In the genomic region with DNA sequence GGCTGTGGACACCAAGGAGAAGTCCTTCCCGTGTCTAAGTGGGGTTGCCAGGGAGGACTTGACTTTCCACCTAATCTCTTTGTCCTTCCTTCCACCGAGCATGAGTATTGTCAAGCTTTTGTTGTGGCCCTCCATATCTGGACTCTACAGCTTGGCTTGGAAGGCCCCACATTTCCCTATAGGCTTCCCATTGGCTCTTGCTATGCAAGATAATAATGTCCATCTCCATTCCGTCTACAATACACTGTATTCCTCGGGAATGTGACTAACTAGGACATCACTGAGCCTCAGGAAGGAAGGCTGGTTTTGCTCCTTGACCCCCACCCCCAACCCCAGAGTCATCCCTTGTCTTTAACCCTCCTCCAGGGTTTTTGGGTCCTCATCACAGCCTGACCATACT, we compare ENCODE assay signal across 15 mouse cellular contexts.
"Had no signal": no experiment of that assay in that cellular context is flagged by ENCODE, and none has a peak within 500 bp of the region (broad histone marks: within the 10 kb centered on the region; RNA-seq: fewer than 3 reads in every experiment).

No protein-coding gene starts in this region.

- H3K9me3 ChIP-seq: limb, embryonic 10.5 days had no signal

- H3K27ac ChIP-seq: kidney, postnatal 0 days; layer of hippocampus, adult 2 months; limb, embryonic 10.5 days; limb, embryonic 13.5 days; liver, embryonic 14.5 days had no signal

- H3K9ac ChIP-seq: limb, embryonic 13.5 days; liver, embryonic 14.5 days had no signal

- H3K4me2 ChIP-seq: limb, embryonic 13.5 days; midbrain, embryonic 11.5 days had no signal

- DNase-seq: kidney, postnatal 25 days; layer of hippocampus, adult 9-11 months; liver; lung, adult 2 months; lung, postnatal 14 days; lung, postnatal 4 days; midbrain, embryonic 14.5 days; thymus, adult 18-20 months; thymus, postnatal 36 days had no signal

- H3K27me3 ChIP-seq: limb, embryonic 13.5 days had no signal

- H3K4me3 ChIP-seq: layer of hippocampus, adult 2 months; limb, embryonic 10.5 days; limb, embryonic 13.5 days had no signal

- H3K36me3 ChIP-seq: limb, embryonic 10.5 days; limb, embryonic 13.5 days had no signal
